Mouse (Mus musculus) naive thymus-derived CD4-positive, alpha-beta T cell, adult 2 months (primary cell): ENCODE results near the gene Cd320.
A peak's percentile ranks its signal among the peaks of the same experiment; 100 is the strongest.
"Not testable (repeated sequence)": the region's sequence is repeated elsewhere in the genome, so short reads cannot be mapped to it uniquely, and the experiment has no call there.

ENCODE experiments used
- DNase-seq: peaks from one replicate; pipeline ENCODE4 v3.0.0-alpha.2; 2011; ENCODE audit warnings: low read depth

Cd320 gene

DNA sequence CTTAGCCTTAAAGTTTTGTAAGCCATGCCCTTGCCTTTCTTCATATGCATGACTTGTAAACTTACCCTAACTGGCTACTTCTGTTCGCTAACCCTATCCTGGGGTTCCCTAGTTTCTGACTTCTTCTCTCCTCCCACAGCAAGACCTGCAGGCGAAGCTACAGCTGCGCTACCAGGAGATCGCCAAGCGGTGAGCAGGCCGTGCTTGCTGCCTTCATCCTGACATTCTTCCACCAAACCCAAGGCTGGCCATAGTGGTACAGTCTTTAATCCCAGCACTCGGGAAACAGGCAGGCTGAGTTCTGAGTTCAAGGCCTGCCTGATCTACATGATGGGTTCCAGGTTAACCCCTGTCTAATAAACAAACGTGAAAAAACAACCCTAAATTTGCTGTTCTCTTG, 17.4 kb upstream of the Cd320 start:
- DNase-seq = no peak

DNA sequence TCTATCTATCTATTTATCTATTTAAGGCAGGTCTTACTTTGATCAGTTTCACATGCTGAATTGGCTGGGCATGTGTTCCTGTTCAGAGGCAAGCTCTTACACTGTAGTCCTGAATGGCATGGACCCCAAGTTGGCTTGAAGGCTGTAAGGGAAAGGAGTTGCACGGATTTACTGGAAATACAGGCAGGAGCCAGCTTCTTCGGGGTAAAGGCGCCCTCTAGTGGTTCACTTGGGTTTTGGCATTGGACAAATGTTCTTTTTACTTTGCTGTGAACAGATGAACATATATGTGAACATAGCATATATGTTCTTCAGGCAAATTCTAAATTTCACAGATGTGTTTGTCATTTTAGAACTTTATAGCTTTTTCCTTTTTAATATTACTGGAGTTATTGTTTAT, 16.0 kb upstream of the Cd320 start:
- peak; percentile 86 for DNase-seq

DNA sequence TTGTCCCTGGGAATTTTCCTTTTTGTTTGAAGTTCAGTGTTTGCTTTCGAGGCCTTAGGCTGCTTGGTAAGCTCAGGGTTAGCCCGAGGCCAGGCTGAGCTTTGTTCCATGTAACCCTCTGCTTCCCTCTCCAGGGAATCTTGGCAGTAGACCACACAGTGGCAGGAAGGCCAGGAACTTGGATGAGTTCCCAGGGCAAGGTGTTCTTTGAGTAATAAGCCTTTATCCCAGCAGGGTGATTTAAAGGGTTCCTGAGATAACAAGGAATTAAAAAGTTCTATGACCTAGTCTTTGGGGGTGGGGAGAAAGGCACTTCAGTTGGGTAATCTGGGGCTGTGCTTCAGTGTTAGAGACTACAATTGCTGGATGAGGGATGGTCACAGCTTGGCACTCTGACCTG, 14.0 kb upstream of the Cd320 start:
- DNase-seq = no peak

DNA sequence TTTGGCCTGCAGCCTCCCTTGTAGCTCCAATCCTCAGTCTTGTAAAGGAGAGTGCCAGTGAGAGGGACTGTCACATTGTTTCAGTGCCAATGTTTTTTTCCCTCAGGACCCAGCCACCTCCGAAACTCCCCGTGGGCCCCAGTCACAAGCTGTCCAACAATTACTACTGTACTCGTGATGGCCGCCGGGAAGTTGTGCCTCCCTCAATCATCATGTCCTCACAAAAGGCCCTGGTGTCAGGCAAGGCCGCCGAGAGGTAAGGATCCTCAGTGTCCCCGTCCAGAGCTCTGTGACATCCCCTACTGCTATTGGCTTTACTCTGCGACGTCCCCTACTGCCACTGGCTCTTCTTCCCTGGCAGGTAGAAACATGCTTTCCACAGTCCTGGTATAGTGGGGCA, 13.3 kb upstream of the Cd320 start:
- no peak for DNase-seq

DNA sequence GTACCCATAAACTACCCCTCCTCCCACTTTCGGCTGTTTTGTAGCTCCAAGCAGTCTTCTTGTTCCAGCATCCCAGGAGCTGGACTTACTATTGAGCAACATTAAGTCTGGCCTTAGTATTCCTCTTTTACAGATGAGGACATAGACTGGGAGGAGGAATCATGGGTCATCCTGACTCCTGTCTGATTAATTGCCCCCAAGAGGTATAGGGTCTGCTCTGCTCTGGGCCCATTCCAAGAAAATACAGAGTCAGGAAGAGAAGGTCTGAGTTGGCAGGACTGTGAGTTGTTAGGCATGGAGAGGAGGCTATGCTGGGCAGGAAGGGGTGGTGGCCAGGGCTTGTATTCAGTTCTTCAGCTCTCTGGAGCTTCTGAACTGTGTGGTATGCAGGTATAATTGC, 1.3 kb downstream of the Cd320 start:
- no peak for DNase-seq

DNA sequence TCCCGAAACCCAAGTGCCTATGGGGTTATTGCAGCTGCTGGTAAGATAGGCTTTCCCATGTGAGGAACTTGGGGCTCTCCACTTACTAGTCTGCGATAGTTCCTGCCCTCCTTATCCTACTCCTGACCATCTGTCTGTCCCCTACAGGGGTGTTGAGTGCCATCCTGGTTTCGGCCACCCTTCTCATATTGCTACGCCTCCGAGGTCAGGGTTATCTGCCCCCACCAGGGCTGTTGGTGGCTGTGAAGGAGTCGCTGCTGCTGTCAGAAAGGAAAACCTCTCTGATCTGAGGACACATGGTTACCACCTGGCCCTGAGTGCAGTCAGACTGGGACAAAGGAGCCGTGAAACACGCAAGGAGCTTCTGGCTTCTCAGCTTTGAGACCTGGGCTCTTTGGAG, 5.2 kb downstream of the Cd320 start:
- DNase-seq = no peak

DNA sequence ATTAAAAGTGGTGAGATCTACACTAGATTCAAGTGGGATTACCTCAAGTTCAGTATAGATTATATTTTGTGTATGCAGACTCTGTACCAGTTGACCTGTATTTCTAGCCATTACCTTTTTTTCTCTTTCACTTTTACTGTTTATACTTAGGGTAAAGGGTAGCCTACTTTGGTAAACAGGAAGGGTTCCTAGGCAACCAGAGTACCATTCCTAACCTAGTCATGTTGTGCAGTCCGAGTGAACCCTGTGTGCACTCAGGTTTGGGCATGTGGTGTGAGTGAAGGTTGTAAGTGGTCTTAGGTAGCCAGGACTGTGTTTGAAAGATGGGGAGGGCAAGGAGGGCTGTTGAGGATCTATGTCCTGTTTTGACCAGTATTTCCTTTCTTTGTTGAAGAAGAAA, 8.4 kb downstream of the Cd320 start:
- DNase-seq = peak; percentile 35

DNA sequence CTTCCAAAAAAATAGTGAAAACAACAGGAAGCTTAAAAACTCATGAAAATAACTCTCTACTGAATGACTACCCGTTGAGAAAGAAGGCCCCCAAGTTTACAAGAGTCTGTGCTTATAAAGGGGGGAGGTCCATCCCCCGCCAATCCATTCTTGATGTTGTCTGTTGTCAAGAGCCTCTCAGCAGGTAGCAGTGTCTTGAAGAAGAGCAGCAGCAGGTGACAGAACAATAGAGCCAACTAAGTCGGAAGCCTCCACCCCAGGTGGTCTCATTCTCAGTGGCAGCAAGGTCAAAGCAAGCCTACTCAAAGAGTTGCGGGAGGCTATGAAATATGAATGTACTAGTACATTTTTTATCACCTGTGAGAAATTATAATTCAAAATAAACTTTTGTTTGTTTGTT, 14.9 kb downstream of the Cd320 start:
- DNase-seq = no peak

DNA sequence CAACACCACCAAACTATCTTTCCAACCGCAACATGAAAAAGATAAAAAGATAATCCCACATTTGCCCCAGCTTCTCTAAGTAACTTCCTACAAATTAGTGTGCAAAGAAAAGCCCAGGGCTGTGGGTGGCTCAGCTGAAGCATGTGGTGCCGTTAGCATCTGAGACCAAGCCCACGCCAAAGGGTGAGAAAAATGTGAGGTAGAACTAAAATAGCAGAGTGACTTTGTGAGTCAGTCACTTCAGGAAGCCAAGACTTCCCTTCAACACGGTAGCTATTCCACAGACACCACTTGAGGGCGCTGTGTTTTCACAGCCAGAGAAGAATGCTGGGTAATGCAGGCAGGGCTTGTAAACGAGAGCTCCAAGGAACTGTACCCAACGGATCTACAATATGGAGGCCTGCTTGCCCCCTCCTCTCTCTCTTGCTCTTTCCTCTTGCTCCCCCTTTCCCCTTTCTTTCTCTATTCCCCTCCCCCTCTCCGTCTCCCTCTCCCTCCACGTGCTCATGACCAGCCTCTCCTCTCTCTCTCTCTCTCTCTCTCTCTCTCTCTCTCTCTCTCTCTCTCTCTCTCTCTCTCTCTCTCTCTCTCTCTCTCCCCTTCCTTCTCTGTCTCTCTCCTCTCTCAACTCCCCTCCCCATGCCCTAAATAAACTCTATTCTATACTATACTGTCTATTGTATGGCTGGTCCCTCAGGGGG, 22.6 kb downstream of the Cd320 start:
- peak; percentile 94 for DNase-seq

DNA sequence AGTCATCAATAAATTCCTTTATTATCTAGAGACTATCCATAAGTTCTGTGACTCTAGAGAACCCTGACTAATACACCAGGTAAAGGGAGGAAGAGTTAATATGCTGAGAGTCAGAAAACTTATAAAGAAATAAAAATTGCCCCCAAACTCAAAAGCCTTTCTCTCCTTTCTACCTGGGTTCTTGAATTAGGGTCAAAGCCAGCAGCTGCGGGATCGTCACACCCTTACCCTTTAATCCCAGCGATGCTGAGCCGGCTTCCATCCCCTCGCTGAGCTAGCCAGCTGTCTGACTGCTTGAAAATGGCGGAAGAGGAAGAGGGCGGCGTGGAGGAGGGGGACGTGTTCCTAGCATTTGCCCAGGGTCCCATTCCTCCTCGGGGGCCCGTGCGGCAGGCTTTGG, 30.6 kb downstream of the Cd320 start, which contains the start of gene Gm7029:
Gene Gm7029 (plus strand): TSS at position 301 of the 400 bp plus-strand sequence.
- not testable (repeated sequence) for DNase-seq

DNA sequence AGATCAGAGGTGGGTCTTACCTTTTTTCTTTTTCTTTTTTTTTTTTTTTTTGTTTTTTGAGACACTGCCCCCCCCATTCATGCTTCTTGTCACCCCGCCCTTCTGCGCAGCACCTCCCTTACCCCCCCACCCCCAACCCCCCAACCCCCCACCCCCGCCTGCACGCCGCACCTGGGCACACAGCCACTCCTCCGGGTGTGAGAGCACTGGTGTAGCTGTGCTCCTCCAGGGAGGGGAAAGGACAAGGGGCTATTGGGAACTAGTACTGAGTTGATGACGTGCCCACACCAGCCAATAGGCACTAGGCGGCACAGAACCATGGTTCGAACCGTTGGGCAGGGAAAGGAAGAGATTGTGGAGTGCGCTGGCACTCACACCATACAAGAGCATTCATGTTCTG, 31.5 kb downstream of the Cd320 start:
- no peak for DNase-seq

DNA sequence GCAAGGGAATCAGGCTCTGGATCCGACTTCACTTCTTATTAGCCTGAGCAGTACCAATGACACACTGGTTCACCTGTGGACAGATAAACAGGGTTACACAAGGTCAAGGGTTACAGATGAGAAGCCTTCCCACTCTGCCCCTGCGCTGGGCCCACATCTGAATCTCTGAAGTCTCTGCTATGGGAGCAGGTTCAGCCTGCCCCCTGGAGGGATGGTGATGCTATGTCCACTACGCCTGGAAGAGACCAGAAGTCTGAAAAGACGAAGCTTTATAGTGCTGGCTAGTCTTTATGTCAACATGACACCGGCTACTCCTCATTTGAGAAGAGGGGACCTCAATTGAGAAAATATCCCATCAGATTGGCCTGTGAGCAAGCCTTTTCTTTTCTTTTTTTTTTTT, 32.9 kb downstream of the Cd320 start:
- DNase-seq = peak; percentile 37

DNA sequence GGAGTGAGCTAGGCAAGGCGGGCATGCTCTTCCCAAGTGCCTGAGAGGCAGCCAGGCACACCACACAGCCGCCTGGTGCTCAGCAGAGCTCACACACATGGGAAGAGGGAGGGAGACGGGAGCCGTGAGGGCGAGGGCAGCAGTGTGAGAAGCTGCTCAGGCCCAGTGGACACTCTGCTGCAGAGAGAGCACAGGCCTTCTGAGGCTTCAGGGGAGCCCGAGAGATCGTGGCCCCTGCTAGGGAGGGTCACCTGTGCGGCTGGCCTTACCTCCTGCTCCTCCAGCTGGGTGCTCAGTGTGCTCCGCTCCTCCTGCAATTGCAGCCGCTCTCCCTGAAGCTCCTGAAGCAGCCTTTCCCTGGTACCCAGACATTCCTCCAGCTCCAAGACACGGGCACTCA, 41.4 kb downstream of the Cd320 start:
- not testable (repeated sequence) for DNase-seq

DNA sequence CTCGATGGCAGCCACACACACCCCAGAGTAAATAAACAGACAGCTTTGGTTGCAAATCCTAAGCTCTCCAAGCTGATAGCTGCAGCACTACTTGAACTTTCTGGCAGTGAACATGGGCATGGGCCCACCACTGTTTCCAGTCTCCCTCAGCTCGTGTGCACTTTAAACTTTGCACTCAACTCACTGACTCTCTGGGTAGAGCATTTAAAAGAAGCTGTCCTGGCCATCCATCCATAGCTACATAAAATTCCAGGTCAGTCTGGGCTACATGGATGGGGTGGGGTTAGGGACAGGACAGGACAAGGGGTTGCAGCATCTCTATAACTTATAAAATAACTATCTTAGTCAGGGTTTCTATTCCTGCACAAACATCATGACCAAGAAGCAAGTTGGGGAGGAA, 44.9 kb downstream of the Cd320 start:
- DNase-seq = not testable (repeated sequence)

DNA sequence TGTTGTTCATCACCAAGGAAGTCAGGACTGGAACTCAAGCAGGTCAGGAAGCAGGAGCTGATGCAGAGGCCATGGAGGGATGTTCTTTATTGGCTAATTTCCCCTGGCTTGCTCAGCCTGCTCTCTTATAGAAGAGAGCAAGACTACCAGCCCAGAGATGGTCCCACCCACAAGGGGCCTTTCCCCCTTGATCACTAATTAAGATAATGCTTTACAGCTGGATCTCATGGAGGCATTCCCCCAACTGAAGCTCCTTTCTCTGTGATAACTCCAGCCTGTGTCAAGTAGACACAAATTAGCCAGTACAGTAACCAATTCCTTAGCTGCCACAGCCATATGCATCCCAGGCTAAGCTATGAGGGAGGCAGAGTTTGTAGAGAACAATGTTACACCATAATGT, 45.3 kb downstream of the Cd320 start:
- not testable (repeated sequence) for DNase-seq

DNA sequence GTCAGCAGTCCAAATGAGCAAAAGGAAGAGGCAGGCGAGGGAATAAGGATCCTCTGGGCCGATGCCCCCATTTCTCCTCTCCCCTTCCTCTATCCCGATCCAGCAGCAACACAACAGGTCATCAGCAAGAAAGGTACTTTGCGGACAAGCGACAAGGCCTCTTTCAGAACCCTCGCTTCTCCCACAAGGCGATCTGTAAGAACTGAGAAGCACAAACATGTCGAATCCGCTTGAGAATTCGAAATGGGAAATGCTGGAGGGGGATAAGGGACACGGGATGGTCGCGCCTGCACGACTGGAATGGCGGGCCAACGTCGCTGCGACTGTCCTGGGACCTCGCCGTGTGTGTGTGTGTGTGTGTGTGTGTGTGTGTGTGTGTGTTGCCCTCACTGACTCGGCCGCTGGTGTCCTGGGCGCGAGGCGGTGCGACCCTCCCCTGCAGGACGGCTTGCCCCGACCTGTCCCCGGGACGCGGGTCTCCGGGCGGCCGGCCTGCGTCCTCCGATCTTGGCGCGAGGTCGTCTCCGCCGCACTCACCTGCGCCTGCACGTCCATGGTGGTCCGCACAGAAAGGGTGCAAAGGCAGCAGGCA, 47.1 kb downstream of the Cd320 start:
- not testable (repeated sequence) for DNase-seq

DNA sequence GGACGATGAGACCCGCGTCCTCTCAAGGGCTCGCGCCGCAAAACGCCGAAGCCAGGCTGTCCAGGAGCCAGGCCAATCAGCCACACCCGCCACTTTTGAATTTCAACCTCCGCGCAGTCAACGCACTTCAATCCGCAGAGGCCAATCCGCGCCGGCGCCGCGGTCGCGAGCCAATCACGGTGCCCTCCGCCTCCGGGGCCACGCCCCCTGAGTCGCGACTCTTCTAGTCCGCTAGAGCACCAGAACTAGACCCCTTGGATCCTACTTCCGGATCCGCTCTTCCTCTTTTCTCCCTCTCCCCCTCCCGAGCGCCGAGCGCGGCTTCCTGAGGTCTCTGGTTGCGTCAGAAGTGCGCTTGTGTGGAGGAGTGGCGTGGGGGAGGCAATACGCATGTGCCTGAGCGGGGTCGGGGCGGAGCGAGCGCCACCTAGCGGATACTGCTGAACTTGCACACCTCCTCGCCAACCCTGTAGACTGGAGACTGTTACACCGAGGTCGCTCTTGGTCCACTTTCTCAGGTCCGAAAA, 47.7 kb downstream of the Cd320 start, which contains the start of gene Kifc1:
Gene Kifc1 (minus strand): TSS at position 129 of the 527 bp plus-strand sequence.
- DNase-seq = peak; percentile 99

DNA sequence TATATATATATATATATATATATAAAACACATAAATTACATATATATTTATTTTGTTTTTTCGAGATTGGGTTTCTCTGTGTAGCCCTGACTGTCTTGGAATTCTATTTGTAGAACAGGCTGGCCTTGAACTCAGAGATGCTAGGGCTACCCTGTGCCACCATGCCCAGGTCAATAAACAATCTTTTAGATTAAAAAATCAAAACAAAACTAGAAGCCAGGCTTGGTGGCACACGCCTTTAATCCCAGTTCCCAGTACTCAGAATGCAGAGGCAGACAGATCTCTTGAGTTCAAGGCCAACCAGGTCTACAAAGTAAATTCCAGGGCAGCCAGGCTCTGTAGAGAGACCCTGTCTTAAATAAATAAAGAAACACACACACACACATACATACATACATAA, 48.5 kb downstream of the Cd320 start:
- no peak for DNase-seq

DNA sequence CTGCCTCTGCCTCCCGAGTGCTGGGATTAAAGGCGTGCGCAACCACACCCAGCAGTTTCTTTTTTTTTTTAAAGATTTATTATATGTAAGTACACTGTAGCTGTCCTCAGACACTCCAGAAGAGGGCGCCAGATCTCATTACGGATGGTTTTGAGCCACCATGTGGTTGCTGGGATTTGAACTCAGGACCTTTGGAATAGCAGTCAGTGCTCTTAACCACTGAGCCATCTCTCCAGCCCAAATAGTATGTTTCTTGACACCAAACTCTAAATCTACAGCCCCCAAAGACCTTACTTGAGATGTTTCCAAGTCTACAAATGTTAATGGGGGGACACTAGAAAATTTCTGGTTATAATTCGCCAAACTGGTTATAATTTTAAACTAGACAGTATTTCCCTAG, 49.0 kb downstream of the Cd320 start:
- not testable (repeated sequence) for DNase-seq

DNA sequence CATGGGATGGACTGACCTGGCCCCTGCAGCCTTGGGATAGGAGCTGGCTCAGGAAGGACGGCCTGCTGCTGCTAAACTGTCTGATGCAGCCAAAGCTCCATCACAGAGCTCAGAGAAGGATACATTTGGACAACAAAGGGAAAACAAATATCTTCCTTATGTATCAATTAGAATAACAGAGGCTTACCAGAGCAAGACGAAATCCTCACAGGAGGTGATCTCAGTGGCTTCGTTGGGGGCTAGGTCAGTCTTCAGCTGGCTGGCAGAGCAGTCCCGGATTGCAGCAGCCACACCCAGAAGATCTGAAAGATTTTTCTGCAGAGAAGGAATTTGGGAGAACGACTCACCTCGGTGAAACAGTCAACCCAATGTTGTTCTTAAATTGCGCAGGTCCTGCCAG, 49.5 kb downstream of the Cd320 start:
- DNase-seq = no peak

DNA sequence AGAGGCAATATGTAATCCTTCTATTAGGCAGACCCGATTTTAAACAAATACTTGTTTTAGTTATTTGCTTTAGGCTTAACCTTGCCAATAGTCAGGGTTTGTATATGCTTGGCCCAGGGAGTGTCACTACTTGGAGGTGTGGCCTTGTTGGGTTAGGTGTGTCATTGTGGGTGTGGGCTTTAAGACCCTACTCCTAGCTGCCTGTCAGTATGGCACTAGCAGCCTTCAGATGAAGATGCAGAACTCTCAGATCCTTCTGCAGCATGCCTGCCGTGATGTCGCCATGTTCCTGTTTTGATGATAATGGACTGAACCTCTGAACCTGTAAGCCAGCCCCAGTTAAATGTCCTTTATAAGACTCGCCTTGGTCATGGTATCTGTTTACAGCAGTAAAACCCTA, 50.1 kb downstream of the Cd320 start:
- not testable (repeated sequence) for DNase-seq

DNA sequence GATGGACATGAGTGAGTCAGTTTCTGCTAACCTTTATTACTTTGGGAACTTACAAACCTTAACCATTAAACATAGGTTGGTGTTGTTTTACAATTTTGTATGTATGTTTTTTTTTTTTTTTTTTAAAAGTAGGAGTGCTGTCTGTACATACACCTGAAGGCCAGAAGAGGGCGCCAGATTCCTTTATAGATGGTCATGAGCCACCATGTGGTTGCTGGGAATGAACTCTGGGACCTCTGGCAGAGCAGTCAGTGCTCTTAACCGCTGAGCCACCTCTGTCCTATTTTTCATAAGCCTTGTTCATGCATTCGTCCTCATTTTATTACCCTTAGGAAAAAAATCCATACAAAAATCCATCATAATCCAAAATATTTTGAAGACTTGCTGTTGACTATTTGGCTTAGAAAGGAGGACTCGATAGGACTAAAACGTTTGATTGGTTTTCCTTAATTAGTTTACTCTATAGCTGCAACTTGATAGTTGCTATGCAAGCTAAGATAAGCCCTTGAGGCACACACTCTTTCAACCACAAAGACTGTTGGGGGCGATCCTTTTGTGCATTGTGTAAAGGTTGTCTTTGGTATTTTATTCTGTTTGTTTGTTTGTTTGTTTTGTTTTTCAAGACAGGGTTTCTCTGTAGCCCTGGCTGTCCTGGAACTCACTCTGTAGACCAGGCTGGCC, 54.4 kb downstream of the Cd320 start:
- DNase-seq = peak; percentile 90

DNA sequence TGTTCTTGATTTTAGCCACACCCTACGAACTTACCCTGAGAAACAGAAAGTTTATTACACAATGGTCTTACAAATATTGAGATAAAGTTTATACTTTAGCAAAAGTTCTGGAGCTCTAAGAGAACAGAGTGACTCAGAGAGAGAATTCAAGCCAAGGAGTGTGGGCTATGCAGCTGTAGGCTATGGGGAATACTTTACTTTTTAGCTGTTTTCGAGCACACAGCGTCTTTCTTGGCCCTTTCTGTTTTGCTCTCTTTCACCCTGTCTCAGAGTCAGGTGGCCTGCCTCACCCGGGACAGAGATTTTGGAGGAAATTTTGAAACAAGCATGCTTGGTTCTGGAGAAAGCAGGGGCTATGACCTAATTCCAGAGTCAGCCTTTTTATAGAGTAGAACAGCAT, 55.3 kb downstream of the Cd320 start:
- DNase-seq = not testable (repeated sequence)
